Mouse (Mus musculus): ENCODE results near the gene Cnot6. TPM values are rescaled to one million over a fixed set of nuclear protein-coding genes. Genes with fewer than 3 reads are reported as not detected.

Gene Cnot6
- polyA plus RNA-seq, 1 experiment = 3.4 TPM

DNA sequence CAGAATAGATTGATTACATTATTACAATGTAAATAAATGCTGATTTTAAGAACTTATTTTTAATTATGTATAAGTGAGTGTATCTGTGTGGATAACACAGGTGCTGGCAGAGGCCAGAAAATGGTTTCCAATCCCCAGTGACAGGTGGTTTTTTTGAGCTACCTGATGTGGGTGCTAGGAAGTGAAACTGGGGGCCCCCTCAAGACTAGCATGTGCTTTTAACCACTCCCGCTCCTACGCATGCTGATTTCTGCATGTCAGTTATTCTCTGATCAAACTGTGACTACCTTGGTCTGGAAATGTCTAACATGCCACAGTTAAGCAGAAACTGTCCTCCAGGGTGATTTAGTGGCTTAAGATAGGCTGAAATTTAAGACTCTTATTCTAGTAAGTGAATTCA lies 16.1 kb downstream of the Cnot6 start:
- Histone ChIP-seq H3K9me3 (no peaks in the 10 kb centered on the region), H3K4me3 (replicated peaks) (no peak overlapping the region), H3K36me3 (replicated peaks; ENCODE audit: low read length) (peaks cover 80% of the 10 kb centered on the region), H3K27me3 (replicated peaks) (no peaks in the 10 kb centered on the region), H3K4me1 (peaks cover 31% of the 10 kb centered on the region)
- TF ChIP-seq GATA1 (IDR thresholded peaks at IDR 0.05; ENCODE audit: borderline replicate concordance, low read length) (no peak), FLI1 (IDR thresholded peaks at IDR 0.05; ENCODE audit: low read length) (no peak)

DNA sequence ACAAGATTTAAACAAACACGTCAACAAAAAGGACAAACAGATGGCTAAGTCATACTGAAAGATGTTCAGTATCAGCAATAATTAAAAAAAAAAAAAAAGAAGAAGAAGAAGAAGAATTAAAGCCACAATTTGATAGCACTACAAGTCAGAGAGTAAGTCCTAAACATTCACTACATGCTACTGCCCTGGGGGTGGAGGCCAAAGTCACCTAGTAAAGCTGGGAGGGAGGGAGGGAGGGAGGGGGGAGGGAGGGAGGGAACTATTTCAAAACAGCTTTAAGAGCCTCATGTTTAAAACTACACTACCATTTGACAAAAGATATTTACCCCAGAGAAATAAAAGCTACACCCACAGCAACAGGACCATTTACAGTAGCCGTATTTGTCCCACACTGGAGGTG lies 16.8 kb downstream of the Cnot6 start:
- peaks cover 81% of the 10 kb centered on the region for H3K36me3 ChIP-seq (replicated peaks; ENCODE audit: low read length)
- peaks cover 34% of the 10 kb centered on the region for H3K4me1 ChIP-seq
- TF ChIP-seq GATA1 (IDR thresholded peaks at IDR 0.05; ENCODE audit: borderline replicate concordance, low read length) (no peak), FLI1 (IDR thresholded peaks at IDR 0.05; ENCODE audit: low read length) (no peak)
- no peak overlapping the region for H3K4me3 ChIP-seq (replicated peaks)
- no peaks in the 10 kb centered on the region for H3K27me3 ChIP-seq (replicated peaks)
- H3K9me3 ChIP-seq = no peaks in the 10 kb centered on the region

DNA sequence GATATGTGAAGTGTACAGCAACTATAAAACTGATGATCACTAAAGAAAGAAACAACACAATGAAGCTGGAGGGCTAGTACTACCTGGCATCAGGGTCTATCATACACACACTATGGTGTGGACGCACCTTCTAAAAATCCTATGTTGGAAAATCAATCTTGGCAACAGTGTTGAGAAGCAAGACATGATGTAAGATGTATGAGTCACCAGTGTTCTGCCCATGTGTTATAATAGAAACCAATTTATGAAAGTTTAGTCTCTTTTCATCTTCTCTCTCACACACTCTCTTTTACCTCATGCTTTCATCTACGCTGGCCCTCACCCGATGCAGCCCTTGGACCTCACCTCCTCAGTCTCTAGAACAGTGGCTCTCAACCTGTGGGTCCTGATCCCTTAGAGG lies 17.5 kb downstream of the Cnot6 start:
- Histone ChIP-seq H3K4me3 (replicated peaks) (no peak overlapping the region), H3K4me1 (peaks cover 41% of the 10 kb centered on the region), H3K9me3 (no peaks in the 10 kb centered on the region), H3K36me3 (replicated peaks; ENCODE audit: low read length) (peaks cover 83% of the 10 kb centered on the region), H3K27me3 (replicated peaks) (no peaks in the 10 kb centered on the region)
- TF ChIP-seq GATA1 (IDR thresholded peaks at IDR 0.05; ENCODE audit: borderline replicate concordance, low read length) (no peak), FLI1 (IDR thresholded peaks at IDR 0.05; ENCODE audit: low read length) (no peak)

DNA sequence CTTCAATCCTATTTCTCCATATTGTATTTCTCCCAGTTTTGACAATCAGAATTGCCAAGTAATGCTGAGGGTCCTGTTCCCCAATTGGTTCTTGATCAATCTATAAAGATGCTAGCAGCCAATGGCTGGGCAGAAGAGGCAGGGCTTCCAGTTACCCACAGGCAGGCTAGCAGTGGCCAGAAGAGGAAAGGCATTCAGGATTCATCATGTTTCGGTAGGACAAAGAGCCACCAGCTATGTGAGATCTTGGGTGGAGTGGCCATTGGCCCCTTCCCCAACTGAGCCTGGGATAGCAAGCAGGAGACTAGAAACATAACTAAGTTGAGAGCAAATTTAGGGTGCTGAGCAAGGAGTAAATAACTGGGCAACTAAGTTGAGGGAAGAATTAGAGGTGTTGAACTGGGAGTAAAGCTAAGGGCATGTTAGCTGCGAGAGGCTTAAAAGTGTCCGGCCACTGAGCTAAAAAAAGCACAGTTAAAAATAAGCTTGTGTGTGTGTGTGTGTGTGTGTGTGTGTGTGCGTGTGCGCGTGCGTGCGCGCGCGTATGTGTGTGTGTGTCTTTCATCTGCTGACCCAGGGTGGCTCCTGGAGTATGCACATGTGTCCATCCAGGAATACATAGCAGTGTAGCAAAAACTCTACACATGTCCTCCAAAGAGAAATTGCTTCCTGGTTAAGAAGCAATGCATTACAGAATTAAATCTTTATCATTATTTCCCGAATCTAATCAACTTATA lies 28.1 kb downstream of the Cnot6 start:
- H3K27me3 ChIP-seq (replicated peaks) = no peaks in the 10 kb centered on the region
- peaks cover 95% of the 10 kb centered on the region for H3K36me3 ChIP-seq (replicated peaks; ENCODE audit: low read length)
- peaks cover 15% of the 10 kb centered on the region for H3K4me1 ChIP-seq
- TF ChIP-seq GATA1 (IDR thresholded peaks at IDR 0.05; ENCODE audit: borderline replicate concordance, low read length) (no peak), FLI1 (IDR thresholded peaks at IDR 0.05; ENCODE audit: low read length) (no peak)
- no peak overlapping the region for H3K4me3 ChIP-seq (replicated peaks)
- no peaks in the 10 kb centered on the region for H3K9me3 ChIP-seq

DNA sequence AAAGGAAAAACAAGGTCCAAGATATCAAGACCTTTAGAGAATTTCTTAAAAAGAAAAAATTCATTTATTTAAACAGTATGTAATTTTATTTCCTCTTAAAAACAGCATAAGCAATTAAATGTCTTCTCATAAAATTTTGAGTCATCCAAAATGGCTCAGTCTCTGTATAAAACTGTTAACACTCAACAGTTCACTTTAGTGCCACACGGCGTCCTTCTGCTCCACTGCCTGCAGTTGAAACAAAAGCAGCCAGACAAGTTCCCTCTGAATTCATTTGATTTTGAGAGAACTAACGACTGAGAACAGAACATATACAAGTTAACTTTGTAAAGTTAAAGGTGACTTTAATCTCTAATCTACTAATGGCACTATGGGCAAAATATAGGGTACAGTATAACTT lies 39.1 kb downstream of the Cnot6 start:
- TF ChIP-seq GATA1 (IDR thresholded peaks at IDR 0.05; ENCODE audit: borderline replicate concordance, low read length) (no peak), FLI1 (IDR thresholded peaks at IDR 0.05; ENCODE audit: low read length) (no peak)
- no peaks in the 10 kb centered on the region for H3K27me3 ChIP-seq (replicated peaks)
- H3K4me3 ChIP-seq (replicated peaks) = no peak overlapping the region
- no peaks in the 10 kb centered on the region for H3K9me3 ChIP-seq
- H3K36me3 ChIP-seq (replicated peaks; ENCODE audit: low read length) = peaks cover 84% of the 10 kb centered on the region
- no peaks in the 10 kb centered on the region for H3K4me1 ChIP-seq

DNA sequence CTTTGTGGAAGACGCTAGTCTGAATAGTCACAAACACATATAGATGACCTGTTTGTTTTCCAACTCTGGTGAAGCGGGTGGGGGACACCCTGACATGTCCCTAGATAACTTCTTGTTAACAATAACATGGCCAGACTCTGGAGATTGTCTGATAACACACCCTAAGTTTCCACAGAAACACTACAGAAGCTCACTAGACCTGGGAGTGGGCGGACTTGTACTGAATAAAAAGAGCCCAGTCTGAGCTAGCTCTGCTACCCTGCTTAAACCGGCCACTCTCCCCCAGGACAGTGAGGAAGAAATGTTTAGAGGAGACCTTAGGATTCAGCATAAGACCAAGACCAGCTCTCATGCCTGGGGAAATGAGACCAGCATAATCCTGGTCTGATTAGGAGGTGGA lies 47.1 kb downstream of the Cnot6 start:
- peaks cover 28% of the 10 kb centered on the region for H3K36me3 ChIP-seq (replicated peaks; ENCODE audit: low read length)
- H3K4me1 ChIP-seq = peaks cover 32% of the 10 kb centered on the region
- H3K4me3 ChIP-seq (replicated peaks) = no peak overlapping the region

DNA sequence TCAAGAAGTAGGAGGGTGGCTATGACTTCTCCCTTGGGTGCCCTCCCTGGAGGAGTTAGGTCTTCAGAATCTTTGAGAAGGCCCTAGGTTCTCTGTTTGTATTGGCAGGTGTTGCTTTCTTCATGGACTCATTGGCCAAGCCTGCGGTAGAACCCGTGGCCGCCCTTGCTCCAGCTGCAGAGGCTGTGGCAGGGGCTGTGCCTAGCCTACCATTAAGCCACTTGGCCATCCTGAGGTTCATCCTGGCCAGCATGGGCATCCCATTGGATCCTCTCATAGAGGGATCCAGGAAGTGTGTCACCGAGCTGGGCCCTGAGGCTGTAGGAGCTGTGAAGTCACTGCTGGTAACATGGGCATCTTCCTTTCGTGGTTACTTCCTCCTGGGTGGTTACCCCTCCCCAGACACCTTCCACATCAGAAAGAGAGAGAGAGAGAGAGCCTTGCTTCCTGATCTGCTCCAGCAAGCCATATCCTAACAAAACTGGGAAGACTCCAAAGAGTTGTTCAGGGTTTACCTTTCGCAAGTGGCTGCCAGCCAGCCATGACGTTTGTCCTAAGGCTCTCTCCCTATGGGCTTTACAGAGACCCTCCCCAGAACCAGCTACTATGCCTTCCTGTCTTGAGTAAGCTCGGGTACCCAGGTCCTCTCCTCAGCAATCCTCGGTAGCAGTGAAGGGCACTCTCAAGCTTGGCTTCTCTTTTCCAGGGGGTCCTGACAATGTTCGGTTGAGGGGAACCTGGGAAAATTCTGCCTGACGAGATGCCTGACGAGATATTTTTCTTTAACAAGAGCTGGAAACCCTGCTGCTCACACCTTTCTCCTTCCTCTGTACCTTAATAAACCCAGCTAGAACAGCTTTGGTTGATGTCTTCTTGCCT lies 48.0 kb downstream of the Cnot6 start:
- no peak for TF ChIP-seq GATA1 (IDR thresholded peaks at IDR 0.05; ENCODE audit: borderline replicate concordance, low read length)
- TF ChIP-seq FLI1 (IDR thresholded peaks at IDR 0.05; ENCODE audit: low read length) = no peak
- Histone ChIP-seq H3K4me3 (replicated peaks) (no peak overlapping the region), H3K27me3 (replicated peaks) (peaks cover 6% of the 10 kb centered on the region), H3K9me3 (no peaks in the 10 kb centered on the region), H3K36me3 (replicated peaks; ENCODE audit: low read length) (peaks cover 20% of the 10 kb centered on the region), H3K4me1 (peaks cover 42% of the 10 kb centered on the region)

More for the DNA sequence above, 47.1 kb downstream of the Cnot6 start:
- TF ChIP-seq FLI1 (IDR thresholded peaks at IDR 0.05; ENCODE audit: low read length) (no peak), GATA1 (IDR thresholded peaks at IDR 0.05; ENCODE audit: borderline replicate concordance, low read length) (no peak)
- no peaks in the 10 kb centered on the region for H3K9me3 ChIP-seq
- H3K27me3 ChIP-seq (replicated peaks) = peaks cover 6% of the 10 kb centered on the region

DNA sequence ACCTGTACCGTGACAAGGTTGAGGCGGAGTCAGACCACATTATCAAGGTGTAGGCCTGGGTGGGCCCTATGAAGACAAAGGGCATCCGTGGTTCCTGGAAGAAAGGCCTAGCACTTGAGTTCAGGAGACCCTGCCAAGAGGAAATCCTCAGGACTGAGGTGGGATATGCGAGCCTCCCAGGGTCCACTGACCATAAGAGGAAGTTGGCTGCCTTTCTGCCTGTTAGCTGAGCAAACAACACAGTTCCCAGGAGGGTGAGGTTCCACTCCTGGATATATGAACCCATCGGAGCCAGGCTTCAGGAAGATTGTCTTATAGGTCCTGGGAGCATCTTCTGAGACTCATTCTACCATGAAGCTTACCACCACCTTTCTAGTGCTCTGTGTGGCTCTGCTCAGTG lies 49.2 kb downstream of the Cnot6 start, which contains the start of gene Scgb3a1:
Gene Scgb3a1 (plus strand): TSS at position 301 of the 400 bp plus-strand sequence.
- H3K4me3 ChIP-seq (replicated peaks) = no peak within 1 kb of the TSS
- H3K27me3 ChIP-seq (replicated peaks) = peaks cover 6% of the 10 kb centered on the region
- peaks cover 54% of the 10 kb centered on the region for H3K4me1 ChIP-seq
- no peaks in the 10 kb centered on the region for H3K9me3 ChIP-seq
- TF ChIP-seq FLI1 (IDR thresholded peaks at IDR 0.05; ENCODE audit: low read length) (no peak), GATA1 (IDR thresholded peaks at IDR 0.05; ENCODE audit: borderline replicate concordance, low read length) (no peak)
- peaks cover 8% of the 10 kb centered on the region for H3K36me3 ChIP-seq (replicated peaks; ENCODE audit: low read length)

DNA sequence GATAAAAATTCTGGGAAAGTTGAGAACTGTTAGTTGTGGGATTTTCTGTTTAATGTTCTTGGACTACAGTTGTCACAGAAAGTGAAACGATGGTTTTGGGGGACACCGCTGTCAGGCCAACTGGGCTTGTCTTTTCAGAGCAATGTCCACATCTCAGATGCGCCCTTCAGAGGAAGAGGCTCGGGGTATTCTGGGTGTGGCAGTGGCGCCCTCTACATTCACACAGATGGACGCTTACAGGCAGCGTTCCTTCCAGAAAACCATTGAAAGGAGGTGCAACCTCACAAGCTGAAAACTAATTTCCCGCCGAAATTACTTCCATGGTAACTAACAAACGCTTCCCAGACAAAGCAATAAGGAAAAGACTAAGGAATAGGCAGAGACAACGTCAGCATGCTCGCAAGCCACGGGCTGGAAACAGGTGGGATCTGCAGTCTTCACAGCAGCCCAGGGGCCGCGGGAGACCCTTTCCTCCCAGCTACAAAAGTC lies 50.2 kb downstream of the Cnot6 start:
- Histone ChIP-seq H3K27me3 (replicated peaks) (peaks cover 6% of the 10 kb centered on the region), H3K9me3 (no peaks in the 10 kb centered on the region), H3K36me3 (replicated peaks; ENCODE audit: low read length) (peaks cover 4% of the 10 kb centered on the region), H3K4me1 (peaks cover 62% of the 10 kb centered on the region), H3K4me3 (replicated peaks) (no peak overlapping the region)
- no peak for TF ChIP-seq FLI1 (IDR thresholded peaks at IDR 0.05; ENCODE audit: low read length)
- no peak for TF ChIP-seq GATA1 (IDR thresholded peaks at IDR 0.05; ENCODE audit: borderline replicate concordance, low read length)

DNA sequence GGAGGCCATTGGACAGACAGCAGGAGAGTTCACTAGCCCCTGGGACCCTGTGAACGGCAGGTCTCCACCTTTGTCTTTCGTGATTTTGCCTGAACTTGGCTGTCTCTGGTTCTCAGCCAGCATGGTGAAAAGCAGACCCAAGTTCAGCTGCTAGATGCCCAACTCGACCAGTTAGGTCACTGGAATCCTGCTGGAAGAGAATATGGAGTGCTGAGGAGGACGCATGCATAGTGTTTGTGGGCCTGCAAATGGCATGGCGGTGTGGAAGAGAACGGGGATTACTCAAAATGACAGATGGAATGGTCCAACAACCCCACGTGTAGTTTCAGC lies 53.1 kb downstream of the Cnot6 start:
- peaks cover 15% of the 10 kb centered on the region for H3K27me3 ChIP-seq (replicated peaks)
- peaks cover 57% of the 10 kb centered on the region for H3K4me1 ChIP-seq
- TF ChIP-seq GATA1 (IDR thresholded peaks at IDR 0.05; ENCODE audit: borderline replicate concordance, low read length) (no peak), FLI1 (IDR thresholded peaks at IDR 0.05; ENCODE audit: low read length) (no peak)
- H3K9me3 ChIP-seq = peaks cover 6% of the 10 kb centered on the region
- H3K4me3 ChIP-seq (replicated peaks) = peak overlapping the region; percentile 54
- H3K36me3 ChIP-seq (replicated peaks; ENCODE audit: low read length) = peaks cover 2% of the 10 kb centered on the region

Measured in megakaryocyte, embryonic 14.5 days (primary cell).